Mouse (Mus musculus) forebrain, embryonic 10.5 days (tissue): ENCODE measurements around the gene Atp4b. TPM values are rescaled to one million over a fixed set of nuclear protein-coding genes. Genes with fewer than 3 reads are reported as not detected.
A peak's percentile ranks its signal among the peaks of the same experiment; 100 is the strongest.

Experiments used
- DNase-seq: peaks from one replicate; pipeline ENCODE4 v3.0.0-alpha.2; 2017; ENCODE audit warnings: low spot score; ENCODE audit errors: extremely low spot score
- H3K27ac ChIP-seq: fragments of 300-500 bp; sonication (generic); 2 replicates; pipeline ENCODE4 v1.5.1; 2016; ENCODE audit warnings: mild to moderate bottlenecking
- H3K27me3 ChIP-seq: fragments of 300-500 bp; sonication (generic); 2 replicates; pipeline ENCODE4 v1.6.1; 2016; ENCODE audit warnings: mild to moderate bottlenecking; ENCODE audit not compliant: poor library complexity, severe bottlenecking
- H3K36me3 ChIP-seq: fragments of 300-500 bp; sonication (generic); replicated peaks from 2 replicates; pipeline ENCODE4 v1.6.1; 2016; ENCODE audit warnings: mild to moderate bottlenecking, moderate library complexity
- H3K4me1 ChIP-seq: fragments of 300-500 bp; sonication (generic); 2 replicates; pipeline ENCODE4 v1.6.1; 2016
- H3K4me3 ChIP-seq: fragments of 300-500 bp; sonication (generic); 2 replicates; pipeline ENCODE4 v1.5.1; 2016; ENCODE audit warnings: mild to moderate bottlenecking, moderate library complexity
- H3K9me3 ChIP-seq: fragments of 300-500 bp; sonication (generic); 2 replicates; pipeline ENCODE4 v1.6.1; 2016; ENCODE audit warnings: mild to moderate bottlenecking, moderate library complexity
- WGBS: fragments of 180-500 bp; shearing (Covaris S2); methylation state at CpG from one replicate; pipeline ENCODE4 v1.1.7; 2016; 5-methylcytosine and 5-hydroxymethylcytosine counted together
- polyA plus RNA-seq: library from polyadenylated mRNA; unstranded; fragments of >200 nt; fragmentation: Nextera tagmentation; extraction: Ambion mirVana; gene quantifications from 2 replicates; pipeline ENCODE4 v1.2.1, GENCODE M21; 2016

The Atp4b gene
- 0.10 TPM in 1 of 2 replicates, not detected in the other for polyA plus RNA-seq

GRCm38 (mm10) chr8:13396725-13397124 is at the start of gene Atp4b:
Gene Atp4b (minus strand): TSS chr8:13396825.
- H3K36me3 ChIP-seq: no peaks in the 10 kb centered on the region
- no peak for DNase-seq
- 87% methylated on average over 5 of the region's 5 CpGs for WGBS
- H3K9me3 ChIP-seq: no peaks in the 10 kb centered on the region
- no peak within 1 kb of the TSS for H3K4me3 ChIP-seq
- no peak within 1 kb of the TSS for H3K27ac ChIP-seq
- H3K27me3 ChIP-seq: no peaks in the 10 kb centered on the region
- no peaks in the 10 kb centered on the region for H3K4me1 ChIP-seq

DNA sequence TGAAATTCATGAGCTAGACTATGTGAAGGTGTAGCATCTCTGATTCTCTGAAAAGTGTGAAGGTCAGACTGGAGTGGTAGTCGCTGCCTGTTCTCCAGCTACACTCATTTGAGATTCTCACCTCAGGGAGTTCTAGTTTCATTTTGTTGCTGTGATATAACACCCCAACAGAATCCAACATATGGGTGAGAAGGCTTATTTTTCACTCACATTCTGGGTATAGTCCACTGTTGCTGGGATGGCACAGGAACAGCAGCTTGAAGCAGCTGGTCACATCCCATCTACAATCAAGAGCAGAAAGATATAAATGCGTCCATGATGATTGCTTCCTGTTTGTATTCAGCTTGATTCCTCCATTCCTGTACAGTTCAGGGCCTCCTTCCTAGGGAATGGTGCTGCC is 45.5 kb upstream of the Atp4b start:
- DNase-seq: no peak
- WGBS: 93% methylated on average over 2 of the region's 2 CpGs

DNA sequence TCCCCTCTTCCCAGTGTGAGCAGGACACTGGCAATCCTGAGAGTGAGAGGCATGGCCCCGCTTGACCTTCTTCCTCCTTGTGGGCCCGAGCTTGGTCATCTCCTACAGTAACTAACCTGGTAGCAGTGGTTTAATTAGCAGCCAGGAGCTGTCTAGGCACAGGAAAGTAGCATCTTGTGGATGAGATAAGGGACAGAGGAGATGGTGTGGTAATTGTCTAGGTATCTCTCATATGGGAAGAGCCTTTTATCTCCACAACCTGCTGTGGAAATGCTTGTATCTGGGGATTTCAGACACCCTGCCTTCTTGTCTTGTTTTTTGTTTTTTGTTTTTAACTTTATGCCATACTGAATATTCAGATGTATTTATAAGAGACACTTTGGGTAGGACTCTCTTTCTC is 40.9 kb upstream of the Atp4b start:
- 79% methylated on average over 2 of the region's 2 CpGs for WGBS
- no peak for DNase-seq
- Histone ChIP-seq H3K4me1 (peaks cover 15% of the 10 kb centered on the region), H3K4me3 (no peak overlapping the region), H3K9me3 (no peaks in the 10 kb centered on the region), H3K27me3 (peaks cover 34% of the 10 kb centered on the region), H3K36me3 (no peaks in the 10 kb centered on the region), H3K27ac (no peak overlapping the region)

More for the DNA sequence above, 45.5 kb upstream of the Atp4b start:
- Histone ChIP-seq H3K27me3 (peaks cover 2% of the 10 kb centered on the region), H3K4me3 (no peak overlapping the region), H3K36me3 (no peaks in the 10 kb centered on the region), H3K9me3 (no peaks in the 10 kb centered on the region), H3K4me1 (no peaks in the 10 kb centered on the region), H3K27ac (no peak overlapping the region)

- Histone ChIP-seq H3K27ac (no peak overlapping the region), H3K9me3 (no peaks in the 10 kb centered on the region), H3K36me3 (no peaks in the 10 kb centered on the region), H3K4me1 (peaks cover 15% of the 10 kb centered on the region), H3K4me3 (no peak overlapping the region), H3K27me3 (peaks cover 34% of the 10 kb centered on the region)
- 6% methylated on average over 8 of the region's 8 CpGs for WGBS
- DNase-seq: no peak
Measured at GRCm38 (mm10) chr8:13436052-13436451, 39.4 kb upstream of the Atp4b start.

DNA sequence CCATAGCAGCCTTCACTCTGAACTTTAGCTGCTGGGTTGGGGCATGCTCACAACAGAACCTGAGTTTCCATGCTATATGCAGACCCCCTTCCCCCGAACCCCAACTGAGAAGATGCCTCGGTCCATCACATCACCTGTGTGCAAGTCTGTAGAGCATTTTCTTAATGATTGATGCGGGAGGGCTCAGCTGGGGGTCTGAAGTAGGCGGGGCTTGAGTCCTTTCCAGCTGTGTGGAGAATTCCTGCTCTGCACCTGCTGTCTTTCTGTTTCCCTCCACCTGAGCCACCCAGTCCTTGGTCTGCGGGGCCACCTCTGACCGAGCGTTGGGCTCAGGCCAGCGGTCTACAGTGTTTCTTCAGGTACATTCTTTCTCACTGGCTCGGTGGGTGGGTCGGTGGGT is 38.3 kb upstream of the Atp4b start, which contains the start of gene Tmem255b:
Gene Tmem255b, plus strand, starts transcription at position 301 of the 400 bp plus-strand sequence.
- Histone ChIP-seq H3K36me3 (no peaks in the 10 kb centered on the region), H3K27ac (no peak within 1 kb of the TSS), H3K9me3 (no peaks in the 10 kb centered on the region), H3K4me3 (peak within 1 kb of the TSS; percentile 18), H3K27me3 (peaks cover 34% of the 10 kb centered on the region), H3K4me1 (peaks cover 15% of the 10 kb centered on the region)
- no peak for DNase-seq
- 14% methylated on average over 10 of the region's 10 CpGs for WGBS

- peaks cover 15% of the 10 kb centered on the region for H3K4me1 ChIP-seq
- no peaks in the 10 kb centered on the region for H3K9me3 ChIP-seq
- DNase-seq: no peak
- peaks cover 34% of the 10 kb centered on the region for H3K27me3 ChIP-seq
- no peaks in the 10 kb centered on the region for H3K36me3 ChIP-seq
- H3K27ac ChIP-seq: no peak overlapping the region
- WGBS: 92% methylated on average over 5 of the region's 5 CpGs
- no peak overlapping the region for H3K4me3 ChIP-seq
Measured at GRCm38 (mm10) chr8:13433130-13433529, 36.5 kb upstream of the Atp4b start.

DNA sequence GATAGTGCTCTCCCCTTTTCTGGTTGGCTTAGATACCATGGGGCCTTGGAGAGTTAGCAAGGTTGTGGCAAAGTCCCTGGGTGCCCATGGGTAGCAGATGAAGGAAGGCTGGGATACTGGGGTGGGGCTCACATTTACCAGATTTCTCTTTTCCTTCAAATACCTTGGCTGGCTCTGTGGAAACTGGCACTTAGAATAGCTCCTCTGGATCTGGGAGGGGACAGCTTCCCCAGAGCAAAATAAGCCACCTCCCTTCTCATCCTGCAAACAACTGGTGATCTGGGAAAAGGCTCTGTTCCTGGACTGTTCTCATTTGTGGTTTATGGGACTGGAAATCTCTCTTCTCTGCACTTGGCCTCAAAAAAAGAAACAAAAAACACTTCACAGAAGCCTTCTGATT is 34.2 kb upstream of the Atp4b start:
- no peaks in the 10 kb centered on the region for H3K9me3 ChIP-seq
- no peak overlapping the region for H3K4me3 ChIP-seq
- peaks cover 11% of the 10 kb centered on the region for H3K4me1 ChIP-seq
- DNase-seq: no peak
- H3K27me3 ChIP-seq: peaks cover 19% of the 10 kb centered on the region
- no peaks in the 10 kb centered on the region for H3K36me3 ChIP-seq
- H3K27ac ChIP-seq: no peak overlapping the region

- WGBS: 89% methylated on average over 7 of the region's 7 CpGs
- Histone ChIP-seq H3K9me3 (no peaks in the 10 kb centered on the region), H3K27me3 (peaks cover 15% of the 10 kb centered on the region), H3K4me3 (no peak overlapping the region), H3K4me1 (peaks cover 7% of the 10 kb centered on the region), H3K27ac (no peak overlapping the region), H3K36me3 (no peaks in the 10 kb centered on the region)
- DNase-seq: no peak
Measured at GRCm38 (mm10) chr8:13430412-13430811, 33.8 kb upstream of the Atp4b start.

DNA sequence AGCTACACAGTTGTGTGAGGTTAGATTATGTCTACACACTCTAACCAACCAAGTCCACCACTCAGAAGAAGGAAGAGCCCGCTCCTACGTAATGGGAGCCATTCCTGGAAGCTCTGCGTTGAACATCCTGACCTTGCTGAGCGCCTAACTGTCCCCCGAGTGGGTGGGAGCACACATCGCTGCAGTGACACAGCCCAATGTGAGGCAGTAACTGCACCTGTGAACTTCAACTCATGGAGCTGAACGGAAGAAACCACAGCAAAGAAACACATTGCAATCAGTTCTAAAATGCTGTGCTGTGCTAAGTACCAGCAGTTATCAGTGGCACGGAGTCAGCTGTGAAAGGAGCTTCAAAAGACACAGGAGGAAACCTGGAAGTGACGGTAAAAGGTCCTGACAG is 31.5 kb upstream of the Atp4b start:
- DNase-seq: no peak
- H3K27me3 ChIP-seq: no peaks in the 10 kb centered on the region
- 90% methylated on average over 9 of the region's 9 CpGs for WGBS
- no peak overlapping the region for H3K4me3 ChIP-seq
- H3K9me3 ChIP-seq: no peaks in the 10 kb centered on the region
- no peak overlapping the region for H3K27ac ChIP-seq
- no peaks in the 10 kb centered on the region for H3K36me3 ChIP-seq
- H3K4me1 ChIP-seq: no peaks in the 10 kb centered on the region

DNA sequence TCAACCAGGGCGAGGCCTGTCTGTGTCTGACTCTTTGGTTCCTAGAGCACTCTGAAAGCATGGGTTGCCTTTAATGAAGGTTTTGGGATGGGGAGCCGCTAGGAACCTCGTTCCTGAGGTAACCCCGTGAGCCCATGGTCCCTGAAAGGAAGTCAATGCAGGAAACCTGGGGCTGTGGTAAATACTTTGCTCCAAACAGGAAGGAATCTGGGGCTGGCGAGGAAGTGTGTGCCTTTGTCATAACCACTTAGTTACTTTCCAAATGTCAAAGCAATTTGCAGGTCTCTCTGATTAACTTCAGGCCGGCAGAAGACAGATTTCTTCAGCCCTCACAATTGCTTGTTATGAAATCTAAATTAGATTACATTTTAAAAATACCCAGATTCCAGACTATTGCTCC is 30.7 kb upstream of the Atp4b start:
- 79% methylated on average over 6 of the region's 6 CpGs for WGBS

DNA sequence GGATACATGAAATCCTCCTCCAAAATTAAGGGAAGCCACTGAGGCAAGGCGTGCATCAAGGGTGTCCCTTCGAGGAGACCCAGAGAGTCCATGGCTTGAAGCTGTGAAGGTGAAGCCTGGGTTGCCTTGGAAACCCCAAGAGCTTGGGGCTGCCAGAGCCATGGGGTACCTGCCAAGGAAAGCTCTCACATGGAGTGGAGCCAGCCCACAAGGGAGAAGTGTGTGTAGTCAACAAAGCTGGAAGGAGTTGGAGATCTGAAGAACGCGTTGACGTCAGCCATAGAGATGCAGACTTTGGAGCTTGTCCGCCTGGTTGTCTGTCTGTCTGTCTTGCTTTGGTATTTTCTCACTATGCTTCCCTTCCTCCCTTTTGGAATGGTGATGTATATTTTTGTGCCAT is 24.3 kb upstream of the Atp4b start:
- H3K27ac ChIP-seq: no peak overlapping the region
- H3K36me3 ChIP-seq: no peaks in the 10 kb centered on the region
- WGBS: 95% methylated on average over 6 of the region's 6 CpGs
- H3K4me3 ChIP-seq: no peak overlapping the region
- no peaks in the 10 kb centered on the region for H3K27me3 ChIP-seq
- H3K9me3 ChIP-seq: no peaks in the 10 kb centered on the region; the same call in 1 of the 2 replicates
- H3K4me1 ChIP-seq: no peaks in the 10 kb centered on the region
- DNase-seq: no peak

More for the DNA sequence above, 30.7 kb upstream of the Atp4b start:
- no peak for DNase-seq
- Histone ChIP-seq H3K9me3 (no peaks in the 10 kb centered on the region; the same call in 1 of the 2 replicates), H3K27me3 (no peaks in the 10 kb centered on the region), H3K4me3 (no peak overlapping the region), H3K4me1 (no peaks in the 10 kb centered on the region), H3K36me3 (no peaks in the 10 kb centered on the region), H3K27ac (no peak overlapping the region)

DNA sequence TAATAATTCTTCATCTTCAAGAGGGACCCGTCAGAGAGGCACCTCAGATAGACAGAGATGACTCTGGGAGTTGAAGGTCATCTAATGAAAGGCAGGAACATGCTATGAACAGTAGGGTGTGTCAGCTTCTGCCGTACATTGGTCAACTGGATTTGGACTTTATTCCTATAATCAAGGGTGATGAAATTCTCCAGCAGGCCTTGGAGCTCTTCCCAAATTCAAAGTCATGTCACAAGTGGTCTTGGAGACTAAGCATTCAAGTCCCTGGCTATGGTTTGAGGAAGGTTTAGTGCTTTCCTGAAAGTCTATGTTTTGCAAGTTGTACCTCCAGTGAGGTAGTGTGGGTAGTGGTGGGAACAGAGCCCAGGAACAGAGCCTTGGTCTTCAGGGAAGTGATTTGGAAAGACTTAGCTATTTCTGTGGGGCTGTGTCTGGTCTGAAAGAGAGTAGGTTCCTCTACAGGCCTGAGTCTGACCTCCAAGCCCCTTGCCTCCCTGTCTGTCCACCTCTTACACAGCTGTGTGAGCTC is 22.6 kb upstream of the Atp4b start:
- no peaks in the 10 kb centered on the region for H3K4me1 ChIP-seq
- H3K27me3 ChIP-seq: no peaks in the 10 kb centered on the region
- no peaks in the 10 kb centered on the region for H3K36me3 ChIP-seq
- no peak overlapping the region for H3K27ac ChIP-seq
- DNase-seq: no peak
- no peaks in the 10 kb centered on the region; the same call in 1 of the 2 replicates for H3K9me3 ChIP-seq
- WGBS: 78% methylated on average over 2 of the region's 2 CpGs
- no peak overlapping the region for H3K4me3 ChIP-seq

DNA sequence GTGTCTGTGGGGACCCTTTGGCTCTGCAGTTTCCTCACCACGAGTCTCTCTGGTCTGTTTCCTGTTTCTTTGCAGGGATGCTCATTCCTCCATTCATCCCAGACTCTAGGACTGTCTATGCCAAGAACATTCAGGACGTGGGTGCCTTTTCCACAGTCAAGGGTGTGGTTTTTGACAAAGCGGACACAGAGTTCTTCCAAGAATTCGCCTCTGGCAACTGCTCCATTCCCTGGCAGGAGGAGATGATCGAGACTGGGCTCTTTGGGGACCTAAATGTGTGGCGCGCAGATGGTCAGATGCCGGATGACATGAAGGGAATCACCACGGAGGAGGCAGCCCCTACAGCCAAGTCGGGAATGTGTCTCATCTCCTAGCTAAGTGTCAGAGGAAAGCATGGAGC is 19.3 kb upstream of the Atp4b start:
- DNase-seq: no peak
- Histone ChIP-seq H3K36me3 (no peaks in the 10 kb centered on the region), H3K27me3 (no peaks in the 10 kb centered on the region), H3K27ac (no peak overlapping the region), H3K4me3 (no peak overlapping the region), H3K4me1 (no peaks in the 10 kb centered on the region), H3K9me3 (no peaks in the 10 kb centered on the region)
- WGBS: 83% methylated on average over 10 of the region's 10 CpGs
